Mouse (Mus musculus) heart, postnatal 4 days (tissue): ENCODE measurements around the gene Cbln4. TPM values are rescaled to one million over a fixed set of nuclear protein-coding genes. Genes with fewer than 3 reads are reported as not detected.

ENCODE experiments used
- total RNA-seq, 2 experiments: library from RNA; stranded (reverse); gene quantifications; 2 replicates each; pipeline ENCODE4 v1.2.3; 2021

Cbln4 gene
- total RNA-seq, 2 experiments from 2014 or later, result not detected

Other genes starting within 250 kb of the Cbln4 start
- not detected for gene Mc3r, start 205.0 kb upstream of the Cbln4 start, total RNA-seq